Mouse (Mus musculus): Measurements from ENCODE around the gene Clec4n.

- no peak for TF ChIP-seq CTCF (IDR thresholded peaks at IDR 0.05; ENCODE audit: low read depth, low read length)
- no peak for TF ChIP-seq POLR2A (IDR thresholded peaks at IDR 0.05; ENCODE audit: extremely low read depth, insufficient read depth, low read length)
Observed at GRCm38 (mm10) chr6:123227519-123228166, 2.0 kb upstream of the Clec4n start.

Data from liver, adult 2 months (tissue).